Mouse (Mus musculus): ENCODE results near the gene Akt1.
A peak's percentile ranks its signal among the peaks of the same experiment; 100 is the strongest.

The Akt1 gene

DNA sequence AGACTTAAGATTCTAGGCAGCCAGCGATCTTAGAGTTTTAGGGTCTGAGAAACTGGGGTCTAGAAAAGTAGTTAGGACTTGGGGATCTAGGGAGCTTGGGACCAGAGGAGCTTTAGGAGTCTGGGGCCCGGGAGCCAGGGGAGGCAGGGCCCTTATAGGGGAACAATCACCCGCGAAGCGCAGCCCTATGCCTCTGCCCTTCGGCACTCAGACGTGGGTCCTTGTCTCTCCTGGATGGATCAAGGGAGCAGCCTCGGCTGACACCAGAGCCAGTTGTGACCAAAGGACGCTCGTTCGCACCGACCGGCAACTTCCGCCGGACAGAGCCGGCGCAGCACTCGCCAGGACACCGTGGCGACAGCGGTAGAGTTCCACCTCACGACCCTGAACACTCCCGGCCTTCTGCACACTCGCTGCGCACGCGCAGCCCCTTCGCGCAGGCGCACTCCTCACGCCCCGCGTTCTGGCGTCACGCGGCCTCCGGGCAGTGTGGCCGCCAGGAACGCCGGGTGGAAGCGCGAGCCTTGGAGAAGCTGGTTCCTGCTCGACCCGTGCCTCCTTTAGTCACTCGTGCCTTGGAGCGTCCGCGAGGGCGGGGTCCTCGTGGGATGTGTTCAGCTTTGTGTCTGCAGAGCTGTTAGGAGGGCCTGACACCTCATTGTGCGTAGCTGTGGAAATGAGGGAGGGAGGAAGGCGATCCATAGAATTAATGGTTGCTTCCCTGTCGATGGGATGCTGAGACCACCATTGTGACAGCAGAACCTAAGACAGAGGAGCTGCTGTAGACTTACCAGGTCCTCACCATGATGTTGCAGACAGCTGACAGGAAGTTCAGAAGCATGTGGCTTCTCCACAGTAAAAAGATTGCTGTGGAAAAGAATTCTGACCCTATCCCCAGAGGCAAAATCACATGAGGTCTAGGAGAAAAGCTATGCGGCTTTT lies 18.8 kb upstream of the Akt1 start:
- peak; percentile 89 for DNase-seq (ENCODE audit: low read depth, low spot score)

DNA sequence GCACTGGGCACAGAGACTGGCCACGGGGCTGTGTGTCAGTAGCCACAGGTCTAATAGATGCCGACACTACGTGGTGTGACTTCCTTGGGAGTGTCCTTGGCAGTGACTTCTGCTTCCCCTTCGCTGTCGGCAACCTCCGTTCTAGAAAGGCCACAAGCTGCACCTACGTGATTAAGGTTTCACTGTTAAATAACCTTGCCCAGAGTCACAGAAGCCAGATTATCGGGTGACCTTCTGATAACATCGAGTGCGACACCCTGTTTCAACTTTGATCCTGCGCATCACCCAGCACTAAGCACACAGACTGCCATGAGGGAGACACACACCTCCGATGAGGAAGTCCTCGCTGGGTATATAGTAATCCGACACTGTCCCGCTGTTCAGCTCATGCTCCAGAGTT lies 13.8 kb upstream of the Akt1 start:
- no peak for DNase-seq (ENCODE audit: low read depth, low spot score)

DNA sequence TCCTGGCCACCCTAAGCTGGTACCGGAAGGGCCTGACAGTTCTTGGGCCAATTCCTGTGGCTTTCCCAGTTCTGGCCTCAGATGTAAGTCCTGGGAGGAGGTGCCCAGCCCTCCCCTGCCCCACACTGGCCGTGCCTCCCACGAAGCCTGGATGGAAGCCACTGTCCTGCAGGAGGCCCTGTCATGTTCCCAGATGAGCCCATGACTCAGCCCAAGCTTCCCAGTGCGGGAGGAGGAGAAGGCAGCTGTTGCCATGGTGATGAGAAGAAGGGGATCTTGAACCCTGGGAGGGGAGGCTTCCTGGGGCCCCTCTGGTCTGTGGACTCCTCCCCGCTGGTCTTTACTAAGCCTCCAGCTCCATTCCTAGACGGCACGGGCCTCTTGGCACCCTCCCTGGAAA lies 8.7 kb upstream of the Akt1 start:
- DNase-seq (ENCODE audit: low read depth, low spot score): peak; percentile 49

- DNase-seq (ENCODE audit: low read depth, low spot score): peak; percentile 53
Measured at GRCm38 (mm10) chr12:112679027-112679996, 4.6 kb upstream of the Akt1 start.

GRCm38 (mm10) chr12:112678555-112679026 lies 3.9 kb upstream of the Akt1 start, which contains the start of gene Zbtb42:
Gene Zbtb42 (plus strand): TSS chr12:112678828.
- DNase-seq (ENCODE audit: low read depth, low spot score): peak; percentile 44

- no peak for DNase-seq (ENCODE audit: low read depth, low spot score)
Measured at GRCm38 (mm10) chr12:112677943-112678554, 3.4 kb upstream of the Akt1 start.

DNA sequence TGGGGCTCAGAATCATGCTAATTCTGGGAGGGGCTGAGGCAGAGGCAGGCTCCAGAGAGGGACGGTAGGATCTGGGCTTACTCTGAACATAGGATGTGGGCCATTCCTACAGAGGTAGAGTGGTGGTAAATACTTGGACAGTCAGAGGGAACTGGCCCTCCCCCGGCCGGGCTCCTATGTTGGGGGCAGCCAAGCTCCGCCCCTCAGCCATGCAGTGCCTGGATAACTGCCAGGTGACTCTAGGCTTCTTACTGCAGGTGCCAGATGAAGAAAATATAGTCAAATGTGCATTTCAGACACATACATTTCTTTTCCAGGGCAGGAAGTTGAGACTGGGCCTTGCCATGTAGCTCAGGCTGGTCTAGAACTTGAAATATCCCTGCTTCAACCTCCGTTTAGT lies 2.4 kb upstream of the Akt1 start:
- DNase-seq (ENCODE audit: low read depth, low spot score): no peak

GRCm38 (mm10) chr12:112675245-112676035 lies 756 bp upstream of the Akt1 start:
- peak; percentile 96 for DNase-seq (ENCODE audit: low read depth, low spot score)

GRCm38 (mm10) chr12:112673576-112674091 lies 1.1 kb downstream of the Akt1 start:
- DNase-seq (ENCODE audit: low read depth, low spot score): no peak

DNA sequence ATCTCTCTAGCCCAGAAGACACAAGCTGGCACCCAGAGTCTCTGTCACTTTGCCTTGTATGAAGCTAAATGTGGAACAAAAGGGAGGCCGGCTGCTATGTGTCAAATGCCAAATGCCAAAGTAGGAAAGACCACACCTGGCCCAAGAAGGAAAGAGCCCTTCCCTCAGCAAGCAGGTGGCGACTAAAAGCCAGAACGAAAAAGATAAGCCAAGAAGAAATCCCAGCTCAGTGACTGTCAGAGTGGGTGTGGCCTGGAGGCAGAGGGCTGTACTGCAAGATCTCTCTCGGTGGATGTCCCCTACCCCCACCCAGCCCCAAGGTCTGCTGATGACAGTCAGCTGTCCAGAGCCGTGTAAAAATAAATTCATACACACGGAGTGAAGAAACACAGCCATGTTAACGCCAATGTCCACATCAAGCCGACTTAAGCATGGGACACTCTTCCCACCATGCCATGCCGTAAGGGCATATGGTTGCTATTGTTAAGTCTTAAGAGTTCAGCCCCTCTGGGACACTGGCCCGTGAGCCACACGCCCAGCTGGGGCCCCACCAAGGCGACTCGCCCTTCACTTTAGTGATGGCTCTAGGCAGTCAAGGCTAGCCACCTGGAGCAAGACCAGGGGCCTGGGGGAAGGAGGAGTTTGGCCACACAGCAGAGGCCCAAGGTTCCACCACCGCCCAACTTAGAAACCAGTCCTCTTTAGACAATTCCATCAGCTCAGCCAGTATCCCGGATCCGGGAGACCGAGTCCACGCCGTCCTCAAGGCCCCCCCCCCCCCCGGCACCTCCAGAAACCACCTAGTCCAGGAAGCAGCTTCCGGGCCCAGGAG lies 1.7 kb downstream of the Akt1 start:
- peak; percentile 52 for DNase-seq (ENCODE audit: low read depth, low spot score)

DNA sequence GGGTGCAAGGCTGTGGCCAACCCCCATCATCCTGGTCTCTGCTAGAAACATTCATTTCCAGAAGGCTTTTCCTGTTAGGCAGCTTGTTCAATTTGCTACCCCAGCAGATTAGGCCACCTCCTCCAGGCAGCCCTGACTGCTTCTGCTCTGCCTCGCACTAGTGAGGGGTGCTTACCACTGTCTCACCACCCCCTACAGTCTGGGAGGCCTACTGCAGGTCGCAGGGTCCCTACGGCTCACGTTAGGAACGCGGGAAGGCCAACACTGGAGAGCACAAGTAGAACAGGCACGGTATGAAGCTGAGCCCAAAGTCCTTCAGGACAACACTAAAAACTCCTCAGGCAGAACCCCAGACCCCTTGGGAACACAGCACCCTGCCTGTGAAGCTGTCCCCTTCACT lies 2.8 kb downstream of the Akt1 start:
- DNase-seq (ENCODE audit: low read depth, low spot score): peak; percentile 80

DNA sequence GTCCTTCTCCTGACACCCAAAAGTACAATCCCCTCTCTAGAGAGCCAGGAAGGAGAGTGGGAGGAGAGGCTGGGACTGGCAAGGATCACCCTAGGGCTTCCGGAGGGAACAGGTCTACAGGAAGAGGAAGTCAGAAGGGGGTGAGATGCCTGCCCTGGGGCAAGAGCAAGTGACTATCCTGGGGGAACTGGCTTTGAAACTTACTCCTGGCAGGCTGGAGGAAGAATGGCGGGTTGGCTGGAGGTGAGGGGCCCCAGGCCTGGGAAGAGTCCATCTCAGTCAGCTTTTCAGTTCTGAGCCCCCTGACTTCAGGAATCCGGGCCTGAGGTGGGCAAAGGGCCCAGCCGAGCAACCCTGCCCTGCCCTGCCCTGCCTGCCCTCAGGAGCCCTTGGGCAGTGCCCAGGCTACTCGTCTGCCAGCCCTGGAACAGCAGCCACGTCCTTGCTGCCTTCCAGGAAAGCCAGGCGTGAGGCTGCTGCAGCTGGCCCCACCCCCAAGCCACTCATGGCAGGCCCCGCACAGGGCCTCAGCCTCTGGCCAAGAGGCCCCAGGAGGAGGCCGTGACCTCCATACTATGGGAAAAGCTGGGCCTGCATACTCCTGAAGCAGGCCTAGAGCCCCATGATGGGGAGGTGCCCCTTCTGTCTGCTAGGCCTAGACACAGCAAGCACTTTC lies 3.8 kb downstream of the Akt1 start:
- DNase-seq (ENCODE audit: low read depth, low spot score): no peak

- no peak for DNase-seq (ENCODE audit: low read depth, low spot score)
Measured at GRCm38 (mm10) chr12:112667619-112668297, 6.9 kb downstream of the Akt1 start.

DNA sequence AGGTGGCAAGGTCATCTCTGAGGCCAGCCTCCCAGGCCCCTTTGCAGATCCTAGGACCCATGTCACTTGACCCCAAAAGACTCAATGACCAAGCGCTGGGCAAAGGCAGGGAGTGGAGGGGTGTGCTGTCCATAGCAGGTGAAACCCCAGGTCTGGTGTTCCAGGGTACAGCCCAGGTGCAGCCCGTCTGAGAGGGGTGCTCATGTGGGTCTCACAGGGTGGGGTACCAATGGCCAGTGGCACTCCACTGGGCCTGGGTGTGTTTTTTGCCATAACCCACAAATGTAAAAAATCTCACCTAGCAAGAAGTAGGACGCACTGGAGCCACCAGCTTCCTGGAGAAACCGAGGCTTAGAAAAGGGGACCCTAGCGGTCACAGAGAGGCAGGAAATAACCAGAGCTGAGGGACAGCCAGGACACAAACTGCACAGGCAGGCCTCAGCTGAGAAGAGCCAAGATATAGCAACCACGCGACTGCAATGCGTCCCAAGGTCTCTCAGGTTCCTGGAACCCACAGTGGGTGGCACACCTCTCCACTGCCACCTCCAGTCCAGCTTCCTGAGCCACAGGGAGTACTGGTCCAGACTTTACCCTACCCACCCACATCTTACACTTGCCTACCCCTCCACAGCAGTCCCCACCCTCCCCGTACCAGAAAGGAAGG lies 8.7 kb downstream of the Akt1 start:
- no peak for DNase-seq (ENCODE audit: low read depth, low spot score)

GRCm38 (mm10) chr12:112665445-112665844 lies 9.2 kb downstream of the Akt1 start:
- DNase-seq (ENCODE audit: low read depth, low spot score): no peak

DNA sequence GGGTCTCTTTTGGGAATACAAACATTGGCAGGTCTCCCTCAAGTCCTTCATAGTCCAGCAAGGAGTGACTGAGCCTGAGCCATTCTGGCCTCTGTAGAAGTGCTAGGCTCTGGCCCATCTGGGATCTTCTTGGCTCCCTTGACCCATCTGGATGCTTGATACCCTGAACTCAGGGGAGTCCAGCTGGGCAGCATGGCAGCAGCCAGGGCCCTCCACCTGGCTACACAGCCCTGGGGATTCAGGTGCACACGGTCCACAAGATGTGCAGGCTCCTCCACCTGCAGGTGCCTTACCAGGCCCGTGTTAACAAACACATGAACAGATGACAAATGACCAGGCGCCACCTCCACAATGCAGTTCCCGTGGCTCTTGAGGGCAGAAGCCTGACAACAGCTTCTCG lies 10.0 kb downstream of the Akt1 start:
- DNase-seq (ENCODE audit: low read depth, low spot score): no peak

- no peak for DNase-seq (ENCODE audit: low read depth, low spot score)
Measured at GRCm38 (mm10) chr12:112664124-112664523, 10.6 kb downstream of the Akt1 start.

GRCm38 (mm10) chr12:112663716-112664115 lies 11.0 kb downstream of the Akt1 start:
- no peak for DNase-seq (ENCODE audit: low read depth, low spot score)

Measured in R1 (cell line).